Mouse (Mus musculus) lung, adult 2 months (tissue): ENCODE measurements around the gene Cdkl3.
"Not testable (repeated sequence)": the region's sequence is repeated elsewhere in the genome, so short reads cannot be mapped to it uniquely, and the experiment has no call there.

Experiments
- CTCF ChIP-seq: fragments of 200-500 bp; IDR thresholded peaks from 2 replicates; pipeline ENCODE4 v1.5.1; 2011; ENCODE audit warnings: mild to moderate bottlenecking, low read length, control low read depth; ENCODE audit not compliant: insufficient read depth
- POLR2A ChIP-seq: fragments of 200-500 bp; IDR thresholded peaks from 2 replicates; pipeline ENCODE4 v1.6.1; 2011; ENCODE audit warnings: low read depth, mild to moderate bottlenecking, control low read depth, low read length, borderline replicate concordance; ENCODE audit errors: extremely low read depth

- TF ChIP-seq CTCF = peak; percentile 1; the same call in 1 of the 2 replicates
- not testable (repeated sequence) for TF ChIP-seq POLR2A
Observed at GRCm38 (mm10) chr11:52120415-52120814, 116.4 kb downstream of the Cdkl3 start.
